Mouse (Mus musculus) limb, embryonic 14.5 days (tissue): Measurements from ENCODE around the gene Ildr2. TPM values are rescaled to one million over a fixed set of nuclear protein-coding genes. Genes with fewer than 3 reads are reported as not detected.

Experiments used
- ATAC-seq: fragments of 200-750 bp; cut with Nextera tagmentation; 2 replicates; pipeline ENCODE4 v1.8.0; 2017; ENCODE audit warnings: low read depth, moderate number of reproducible peaks, moderate TSS enrichment; ENCODE audit not compliant: low FRiP score
- DNase-seq: peaks from one replicate; pipeline ENCODE4 v3.0.0-alpha.2; 2015; ENCODE audit warnings: low spot score
- H3K27ac ChIP-seq: fragments of 300-500 bp; sonication (generic); replicated peaks from 2 replicates; pipeline ENCODE4 v1.5.1; 2014; ENCODE audit warnings: low read depth, mild to moderate bottlenecking, low read length, moderate library complexity, mixed read lengths
- H3K27me3 ChIP-seq: fragments of 300-500 bp; sonication (generic); 2 replicates; pipeline ENCODE4 v1.6.1; 2014; ENCODE audit warnings: low read length, mixed read lengths; ENCODE audit not compliant: control insufficient read depth, insufficient read depth
- H3K36me3 ChIP-seq: fragments of 300-500 bp; sonication (generic); 2 replicates; pipeline ENCODE4 v1.6.1; 2014; ENCODE audit warnings: mild to moderate bottlenecking, low read length, moderate library complexity, mixed read lengths; ENCODE audit not compliant: control insufficient read depth, insufficient read depth
- H3K4me1 ChIP-seq: fragments of 300-500 bp; sonication (generic); 2 replicates; pipeline ENCODE4 v1.6.1; 2014; ENCODE audit warnings: antibody characterized with exemption, low read length, mixed read lengths; ENCODE audit not compliant: control insufficient read depth, insufficient read depth
- H3K4me2 ChIP-seq: fragments of 300-500 bp; sonication (generic); replicated peaks from 2 replicates; pipeline ENCODE4 v1.6.1; 2014; ENCODE audit warnings: low read depth, mild to moderate bottlenecking, low read length, moderate library complexity; ENCODE audit not compliant: severe bottlenecking
- H3K4me3 ChIP-seq: fragments of 300-500 bp; sonication (generic); replicated peaks from 2 replicates; pipeline ENCODE4 v1.5.1; 2014; ENCODE audit warnings: low read length
- H3K9ac ChIP-seq: fragments of 300-500 bp; sonication (generic); 2 replicates; pipeline ENCODE4 v1.6.1; 2014; ENCODE audit warnings: mild to moderate bottlenecking, low read depth, low read length, moderate library complexity; ENCODE audit not compliant: severe bottlenecking
- H3K9me3 ChIP-seq: fragments of 300-500 bp; sonication (generic); 2 replicates; pipeline ENCODE4 v1.6.1; 2016; ENCODE audit warnings: low read length; ENCODE audit not compliant: control insufficient read depth
- POLR2A ChIP-seq: fragments of 200-500 bp; IDR thresholded peaks from 2 replicates; pipeline ENCODE4 v1.8.0; 2012; ENCODE audit warnings: inconsistent platforms, mild to moderate bottlenecking, moderate library complexity, borderline replicate concordance; ENCODE audit not compliant: insufficient read depth, insufficient read length; ENCODE audit errors: extremely low read depth
- WGBS: fragments of 180-500 bp; shearing (Covaris S2); extraction: QIAGEN DNeasy Blood & Tissue Kit; methylation state at CpG from one replicate; pipeline ENCODE4 v1.1.7; 2014; 5-methylcytosine and 5-hydroxymethylcytosine counted together
- polyA plus RNA-seq, 2 experiments: library from polyadenylated mRNA; depleted of rRNA in 1 of 2; stranded (reverse) in 1 of 2; unstranded in 1 of 2; fragments of >200 nt; fragmentation: Nextera tagmentation in 1 of 2; extraction: Ambion mirVana in 1 of 2; gene quantifications; 2 replicates each; pipeline versions ENCODE4 v1.2.1 to v1.2.3; 2012 to 2014

Gene Ildr2
- polyA plus RNA-seq, 2 experiments: 0.31 to 0.33 TPM

DNA sequence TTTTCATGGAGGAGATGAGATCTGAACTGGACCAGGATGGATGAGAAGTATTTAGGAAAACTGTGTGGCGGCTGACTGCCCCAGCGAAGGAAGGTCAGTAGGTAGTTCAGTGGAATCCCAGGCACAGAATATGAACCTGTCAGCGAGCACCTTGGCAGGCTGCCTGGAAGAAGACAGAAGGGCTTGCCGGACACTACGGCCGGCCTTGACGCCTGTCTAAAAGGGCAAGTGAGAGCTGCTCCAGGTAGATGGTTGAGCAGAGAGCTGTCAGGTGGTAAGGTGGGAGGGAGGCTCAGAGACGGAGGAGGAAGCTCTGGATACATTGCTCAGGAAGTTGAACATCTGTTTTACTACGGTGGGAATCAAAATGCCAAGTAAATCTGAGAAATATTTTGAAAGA is 42.4 kb downstream of the Ildr2 start:
- H3K9ac ChIP-seq: no peak overlapping the region
- no peaks in the 10 kb centered on the region for H3K27me3 ChIP-seq
- H3K27ac ChIP-seq: no peak overlapping the region
- no peaks in the 10 kb centered on the region for H3K36me3 ChIP-seq
- no peak for ATAC-seq
- WGBS: 87% methylated on average over 9 of the region's 9 CpGs
- no peaks in the 10 kb centered on the region for H3K9me3 ChIP-seq
- H3K4me3 ChIP-seq: no peak overlapping the region
- H3K4me2 ChIP-seq: no peak overlapping the region
- no peaks in the 10 kb centered on the region for H3K4me1 ChIP-seq
- no peak for DNase-seq
- TF ChIP-seq POLR2A: no peak

DNA sequence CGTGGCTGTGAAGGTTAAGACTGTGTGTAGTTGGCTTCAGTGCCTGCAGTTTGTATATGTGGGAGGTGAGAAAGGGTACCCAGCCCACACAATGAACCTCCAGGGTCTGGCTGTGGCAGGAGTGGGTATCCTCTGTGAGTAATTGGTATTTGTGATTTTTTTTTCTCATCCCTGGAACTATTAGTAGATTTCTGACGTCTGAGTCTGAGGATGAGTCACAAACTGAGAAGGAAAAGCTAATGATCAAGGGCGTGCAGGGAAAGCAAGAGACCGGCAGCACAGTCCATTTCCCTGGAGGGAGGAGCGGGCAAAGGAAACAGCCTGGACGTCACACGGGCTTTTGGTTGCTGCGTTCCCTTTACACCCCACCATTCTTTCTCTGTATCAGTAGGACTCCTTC is 43.0 kb downstream of the Ildr2 start:
- no peak for TF ChIP-seq POLR2A
- Histone ChIP-seq H3K27me3 (no peaks in the 10 kb centered on the region), H3K4me1 (no peaks in the 10 kb centered on the region), H3K9me3 (no peaks in the 10 kb centered on the region), H3K4me2 (no peak overlapping the region), H3K36me3 (no peaks in the 10 kb centered on the region), H3K9ac (no peak overlapping the region), H3K27ac (no peak overlapping the region), H3K4me3 (no peak overlapping the region)
- ATAC-seq: no peak
- WGBS: 80% methylated on average over 8 of the region's 8 CpGs
- DNase-seq: no peak

DNA sequence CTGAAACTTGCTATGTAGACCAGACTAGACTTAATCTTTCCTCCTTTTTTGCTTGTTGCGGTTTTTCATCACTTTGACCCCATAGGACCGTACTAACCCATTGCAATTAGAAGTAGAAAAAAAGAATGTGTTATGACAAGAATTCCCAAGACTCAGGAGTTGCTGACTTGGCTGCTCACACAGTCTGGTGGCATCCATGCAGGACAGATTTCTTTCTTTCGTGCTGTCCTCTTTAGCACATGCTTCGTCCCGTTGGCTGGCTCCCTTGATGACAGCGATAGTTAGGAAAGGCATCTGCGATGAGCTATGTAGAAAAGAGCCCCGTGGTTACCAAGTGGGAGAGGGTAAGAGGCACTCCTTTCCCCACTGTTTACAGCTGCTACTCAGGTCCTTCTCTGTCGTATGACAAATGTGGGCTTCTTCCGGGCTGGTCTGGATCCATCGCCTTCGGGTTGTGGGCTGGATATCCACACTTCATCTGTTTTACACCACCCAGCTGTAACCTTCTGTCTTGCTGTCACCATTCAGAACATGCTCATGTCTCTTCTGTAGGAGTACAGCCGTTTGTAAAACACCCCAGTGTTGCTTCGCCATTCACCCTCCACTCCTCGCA is 43.7 kb downstream of the Ildr2 start:
- WGBS: 64% methylated on average over 15 of the region's 15 CpGs
- ATAC-seq (no peak), DNase-seq (no peak)
- H3K27ac ChIP-seq: no peak overlapping the region
- TF ChIP-seq POLR2A: no peak
- H3K9me3 ChIP-seq: no peaks in the 10 kb centered on the region
- no peaks in the 10 kb centered on the region for H3K4me1 ChIP-seq
- no peaks in the 10 kb centered on the region for H3K36me3 ChIP-seq
- no peaks in the 10 kb centered on the region for H3K27me3 ChIP-seq
- no peak overlapping the region for H3K4me2 ChIP-seq
- no peak overlapping the region for H3K4me3 ChIP-seq
- no peak overlapping the region for H3K9ac ChIP-seq

DNA sequence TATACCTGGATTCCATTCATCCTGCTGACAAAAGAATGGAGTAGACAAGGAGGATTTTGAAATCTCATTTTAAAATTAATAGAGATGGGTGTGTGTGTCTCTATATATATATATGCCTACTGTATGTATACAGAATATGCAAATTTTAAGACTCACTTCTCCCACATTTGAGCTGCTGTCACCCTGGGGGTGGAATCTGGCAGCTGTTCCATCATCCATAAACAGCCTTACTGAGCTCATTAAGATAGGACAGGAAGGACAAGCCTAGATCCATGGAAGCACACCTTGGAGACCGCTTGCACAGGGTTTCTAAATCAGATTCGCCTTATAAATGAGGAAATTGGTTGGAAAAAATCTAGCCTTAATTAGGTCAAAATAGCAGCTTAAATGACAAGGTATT is 44.9 kb downstream of the Ildr2 start:
- H3K4me2 ChIP-seq: no peak overlapping the region
- H3K36me3 ChIP-seq: no peaks in the 10 kb centered on the region
- no peaks in the 10 kb centered on the region for H3K9me3 ChIP-seq
- DNase-seq (no peak), ATAC-seq (no peak)
- no peaks in the 10 kb centered on the region for H3K27me3 ChIP-seq
- no peak overlapping the region for H3K27ac ChIP-seq
- H3K4me1 ChIP-seq: no peaks in the 10 kb centered on the region
- TF ChIP-seq POLR2A: no peak
- no peak overlapping the region for H3K4me3 ChIP-seq
- WGBS: 85% methylated on average over 2 of the region's 2 CpGs
- H3K9ac ChIP-seq: no peak overlapping the region

DNA sequence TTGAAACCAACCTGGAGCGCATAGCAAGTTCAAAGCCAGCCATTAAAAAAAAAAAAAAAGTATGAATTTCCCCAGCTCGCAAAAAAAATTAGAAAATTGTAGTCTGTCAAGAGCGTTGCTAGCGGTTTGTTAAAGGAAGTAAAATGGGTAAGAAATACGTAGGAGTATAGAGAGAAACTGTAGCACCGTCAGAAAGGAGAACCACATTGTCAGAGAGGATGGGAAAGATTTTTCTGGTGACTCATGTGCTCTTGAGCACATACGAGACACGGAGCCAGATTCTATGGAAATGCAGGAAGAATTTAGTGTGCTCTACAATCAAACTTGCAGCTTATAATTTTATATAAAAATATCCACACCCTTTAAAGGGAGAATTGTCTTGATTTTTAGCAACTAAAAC is 45.9 kb downstream of the Ildr2 start:
- Histone ChIP-seq H3K4me2 (no peak overlapping the region), H3K27ac (no peak overlapping the region), H3K4me1 (no peaks in the 10 kb centered on the region), H3K9ac (no peak overlapping the region), H3K9me3 (no peaks in the 10 kb centered on the region), H3K27me3 (no peaks in the 10 kb centered on the region), H3K4me3 (no peak overlapping the region), H3K36me3 (no peaks in the 10 kb centered on the region)
- no peak for TF ChIP-seq POLR2A
- DNase-seq (no peak), ATAC-seq (no peak)
- 76% methylated on average over 8 of the region's 8 CpGs for WGBS

DNA sequence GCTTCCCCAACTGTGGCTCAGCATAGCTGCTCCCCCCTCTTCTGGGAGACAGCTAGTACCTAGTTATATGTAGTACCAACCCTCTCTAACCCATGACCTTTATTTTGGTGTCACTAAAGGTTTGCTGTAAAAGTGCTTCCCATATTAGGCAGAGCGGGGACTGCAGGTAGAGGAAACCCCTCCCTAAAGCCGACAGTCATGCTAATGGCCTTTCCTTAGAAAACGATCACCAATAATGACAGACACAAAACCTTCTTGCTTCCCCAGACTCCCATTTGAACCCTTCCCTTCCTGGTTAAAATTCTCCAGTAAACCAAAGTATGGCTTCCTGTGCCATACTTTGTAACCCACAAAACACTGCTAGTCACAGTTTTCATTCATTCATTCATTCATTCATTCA is 46.6 kb downstream of the Ildr2 start:
- no peak overlapping the region for H3K9ac ChIP-seq
- 58% methylated on average over 3 of the region's 3 CpGs for WGBS
- H3K4me3 ChIP-seq: no peak overlapping the region
- no peak overlapping the region for H3K27ac ChIP-seq
- ATAC-seq: no peak
- no peak for DNase-seq
- no peaks in the 10 kb centered on the region for H3K36me3 ChIP-seq
- no peaks in the 10 kb centered on the region for H3K4me1 ChIP-seq
- H3K4me2 ChIP-seq: no peak overlapping the region
- H3K9me3 ChIP-seq: no peaks in the 10 kb centered on the region
- no peaks in the 10 kb centered on the region for H3K27me3 ChIP-seq
- TF ChIP-seq POLR2A: no peak
